Mouse (Mus musculus) heart, adult 11 months (tissue): ENCODE measurements around the gene a.
"Not testable (repeated sequence)": the region's sequence is repeated elsewhere in the genome, so short reads cannot be mapped to it uniquely, and the experiment has no call there.

Experiments
- DNase-seq: peaks from one replicate; pipeline ENCODE4 v3.0.0; 2022

The a gene

GRCm38 (mm10) chr2:154863672-154864071 is 72.5 kb downstream of the a start:
- no peak for DNase-seq

- DNase-seq = no peak
Measured at GRCm38 (mm10) chr2:154865696-154866095, 74.5 kb downstream of the a start.

GRCm38 (mm10) chr2:154868106-154868505 is 76.9 kb downstream of the a start:
- DNase-seq = no peak

GRCm38 (mm10) chr2:154869954-154870641 is 78.9 kb downstream of the a start:
- no peak for DNase-seq

- no peak for DNase-seq
Measured at GRCm38 (mm10) chr2:154876621-154877020, 85.4 kb downstream of the a start.

GRCm38 (mm10) chr2:154891585-154891984 is 100.4 kb downstream of the a start:
- DNase-seq = no peak

GRCm38 (mm10) chr2:154892201-154893044 is 101.2 kb downstream of the a start, which contains the start of gene Eif2s2:
Gene Eif2s2 (minus strand): TSS chr2:154892935.
- peak; percentile 100 for DNase-seq

GRCm38 (mm10) chr2:154893045-154893385 is 101.8 kb downstream of the a start:
- DNase-seq = no peak

GRCm38 (mm10) chr2:154893548-154893947 is 102.3 kb downstream of the a start:
- DNase-seq = no peak

GRCm38 (mm10) chr2:154899004-154899403 is 107.8 kb downstream of the a start:
- DNase-seq = not testable (repeated sequence)

- DNase-seq = not testable (repeated sequence)
Measured at GRCm38 (mm10) chr2:154899412-154899811, 108.2 kb downstream of the a start.

GRCm38 (mm10) chr2:154902111-154902510 is 110.9 kb downstream of the a start:
- no peak for DNase-seq

- DNase-seq = no peak
Measured at GRCm38 (mm10) chr2:154905796-154906195, 114.6 kb downstream of the a start.

GRCm38 (mm10) chr2:154908223-154908622 is 117.0 kb downstream of the a start:
- DNase-seq = not testable (repeated sequence)

GRCm38 (mm10) chr2:154909789-154910188 is 118.6 kb downstream of the a start:
- DNase-seq = no peak

- DNase-seq = peak; percentile 40
Measured at GRCm38 (mm10) chr2:154915922-154916541, 124.8 kb downstream of the a start.

GRCm38 (mm10) chr2:154916547-154916946 is 125.3 kb downstream of the a start:
- peak; percentile 74 for DNase-seq

GRCm38 (mm10) chr2:154917866-154918641 is 126.9 kb downstream of the a start:
- peak; percentile 50 for DNase-seq

- DNase-seq = peak; percentile 87
Measured at GRCm38 (mm10) chr2:154920896-154921295, 129.7 kb downstream of the a start.

- not testable (repeated sequence) for DNase-seq
Measured at GRCm38 (mm10) chr2:154922134-154922533, 130.9 kb downstream of the a start.

- no peak for DNase-seq
Measured at GRCm38 (mm10) chr2:154925411-154926031, 134.3 kb downstream of the a start.

GRCm38 (mm10) chr2:154926843-154927242 is 135.6 kb downstream of the a start:
- no peak for DNase-seq
